Mouse (Mus musculus): Measurements from ENCODE around the gene Csmd2. TPM values are rescaled to one million over a fixed set of nuclear protein-coding genes. Genes with fewer than 3 reads are reported as not detected.

Gene Csmd2
- polyA plus RNA-seq, 1 experiment from 2014 or later, result 2.4 TPM

DNA sequence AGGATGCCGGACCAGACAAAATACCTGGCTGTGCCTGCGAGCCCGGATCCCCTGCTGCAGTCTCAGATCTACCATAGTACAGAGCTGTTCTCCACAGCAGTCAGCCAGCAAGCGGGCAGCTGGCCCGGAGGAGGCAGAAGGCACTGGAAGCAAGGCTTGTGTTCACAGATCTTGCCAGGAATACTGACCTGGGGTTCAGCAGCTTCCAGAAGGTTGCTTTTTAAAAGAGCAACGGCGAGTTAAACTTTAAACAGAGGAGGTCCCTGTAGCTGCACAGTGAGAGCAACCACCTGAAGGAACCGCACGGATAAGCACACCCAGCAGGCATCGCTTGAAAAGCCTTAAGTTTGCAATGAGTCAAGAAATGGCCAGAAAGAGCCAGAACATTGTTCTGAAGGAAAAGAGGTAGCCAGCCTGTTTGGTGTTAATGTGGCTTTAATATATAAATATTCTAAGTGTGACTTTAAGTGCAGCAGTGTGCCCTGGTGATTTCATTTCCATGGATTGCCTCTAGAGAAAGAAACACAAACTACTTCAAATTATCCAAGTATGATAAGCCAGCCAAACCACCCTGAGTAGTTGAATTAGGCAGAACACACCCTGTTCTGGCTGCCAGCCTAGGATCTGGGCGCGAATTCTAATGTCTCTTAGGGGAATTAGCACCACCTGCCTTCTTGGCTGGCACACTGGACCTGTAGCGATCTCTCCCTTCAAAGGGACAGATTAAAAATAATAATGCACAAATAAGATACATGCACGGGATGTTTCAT, 439.8 kb downstream of the Csmd2 start:
- H3K36me3 ChIP-seq, result no peaks in the 10 kb centered on the region
- H3K27me3 ChIP-seq (ENCODE audit: insufficient read depth, poor library complexity, severe bottlenecking), result peaks cover 4% of the 10 kb centered on the region; the same call in 1 of the 2 replicates
- peaks cover 40% of the 10 kb centered on the region for H3K4me1 ChIP-seq (replicated peaks)
- H3K9me3 ChIP-seq, result no peaks in the 10 kb centered on the region
- H3K4me3 ChIP-seq, result no peak overlapping the region
- H3K27ac ChIP-seq, result no peak overlapping the region
- 95% methylated on average over 14 of the region's 14 CpGs for WGBS
- DNase-seq (ENCODE audit: low spot score), result no peak

- no peak overlapping the region for H3K4me3 ChIP-seq
- H3K4me1 ChIP-seq (replicated peaks), result peaks cover 31% of the 10 kb centered on the region
- H3K27me3 ChIP-seq (ENCODE audit: insufficient read depth, poor library complexity, severe bottlenecking), result peaks cover 4% of the 10 kb centered on the region; the same call in 1 of the 2 replicates
- WGBS, result 62% methylated on average over 18 of the region's 18 CpGs
- H3K36me3 ChIP-seq, result no peaks in the 10 kb centered on the region
- no peaks in the 10 kb centered on the region for H3K9me3 ChIP-seq
- DNase-seq (ENCODE audit: low spot score), result peak; percentile 45
- H3K27ac ChIP-seq, result peak overlapping the region; percentile 73
Measured at GRCm38 (mm10) chr4:128428303-128429107, 440.8 kb downstream of the Csmd2 start.

GRCm38 (mm10) chr4:128429591-128429990, 441.9 kb downstream of the Csmd2 start:
- Histone ChIP-seq H3K4me1 (replicated peaks) (peaks cover 22% of the 10 kb centered on the region), H3K27me3 (ENCODE audit: insufficient read depth, poor library complexity, severe bottlenecking) (peaks cover 4% of the 10 kb centered on the region; the same call in 1 of the 2 replicates), H3K9me3 (no peaks in the 10 kb centered on the region), H3K27ac (0 out of 2 replicates have a peak overlapping the region, but pooled peaks have one; percentile 20), H3K4me3 (no peak overlapping the region), H3K36me3 (no peaks in the 10 kb centered on the region)
- 82% methylated on average over 8 of the region's 8 CpGs for WGBS
- no peak for DNase-seq (ENCODE audit: low spot score)

- WGBS, result 87% methylated on average over 6 of the region's 6 CpGs
- no peaks in the 10 kb centered on the region for H3K27me3 ChIP-seq (ENCODE audit: insufficient read depth, poor library complexity, severe bottlenecking)
Measured at GRCm38 (mm10) chr4:128440550-128440949, 452.9 kb downstream of the Csmd2 start.

GRCm38 (mm10) chr4:128441228-128441627, 453.6 kb downstream of the Csmd2 start:
- peaks cover 16% of the 10 kb centered on the region for H3K4me1 ChIP-seq (replicated peaks)
- WGBS, result 90% methylated on average over 2 of the region's 2 CpGs
- no peak overlapping the region for H3K4me3 ChIP-seq

More at GRCm38 (mm10) chr4:128440550-128440949, 452.9 kb downstream of the Csmd2 start:
- no peak for DNase-seq (ENCODE audit: low spot score)
- Histone ChIP-seq H3K36me3 (no peaks in the 10 kb centered on the region), H3K9me3 (no peaks in the 10 kb centered on the region), H3K27ac (no peak overlapping the region), H3K4me3 (no peak overlapping the region), H3K4me1 (replicated peaks) (peaks cover 13% of the 10 kb centered on the region)

GRCm38 (mm10) chr4:128442791-128443190, 455.1 kb downstream of the Csmd2 start:
- DNase-seq (ENCODE audit: low spot score), result no peak
- H3K36me3 ChIP-seq, result no peaks in the 10 kb centered on the region
- no peaks in the 10 kb centered on the region for H3K27me3 ChIP-seq (ENCODE audit: insufficient read depth, poor library complexity, severe bottlenecking)
- no peak overlapping the region for H3K27ac ChIP-seq
- no peak overlapping the region for H3K4me3 ChIP-seq
- no peaks in the 10 kb centered on the region for H3K9me3 ChIP-seq
- H3K4me1 ChIP-seq (replicated peaks), result peaks cover 16% of the 10 kb centered on the region
- WGBS, result 86% methylated on average over 8 of the region's 8 CpGs

More at GRCm38 (mm10) chr4:128441228-128441627, 453.6 kb downstream of the Csmd2 start:
- H3K9me3 ChIP-seq, result no peaks in the 10 kb centered on the region
- no peak for DNase-seq (ENCODE audit: low spot score)
- H3K36me3 ChIP-seq, result no peaks in the 10 kb centered on the region
- no peak overlapping the region for H3K27ac ChIP-seq
- H3K27me3 ChIP-seq (ENCODE audit: insufficient read depth, poor library complexity, severe bottlenecking), result no peaks in the 10 kb centered on the region

DNA sequence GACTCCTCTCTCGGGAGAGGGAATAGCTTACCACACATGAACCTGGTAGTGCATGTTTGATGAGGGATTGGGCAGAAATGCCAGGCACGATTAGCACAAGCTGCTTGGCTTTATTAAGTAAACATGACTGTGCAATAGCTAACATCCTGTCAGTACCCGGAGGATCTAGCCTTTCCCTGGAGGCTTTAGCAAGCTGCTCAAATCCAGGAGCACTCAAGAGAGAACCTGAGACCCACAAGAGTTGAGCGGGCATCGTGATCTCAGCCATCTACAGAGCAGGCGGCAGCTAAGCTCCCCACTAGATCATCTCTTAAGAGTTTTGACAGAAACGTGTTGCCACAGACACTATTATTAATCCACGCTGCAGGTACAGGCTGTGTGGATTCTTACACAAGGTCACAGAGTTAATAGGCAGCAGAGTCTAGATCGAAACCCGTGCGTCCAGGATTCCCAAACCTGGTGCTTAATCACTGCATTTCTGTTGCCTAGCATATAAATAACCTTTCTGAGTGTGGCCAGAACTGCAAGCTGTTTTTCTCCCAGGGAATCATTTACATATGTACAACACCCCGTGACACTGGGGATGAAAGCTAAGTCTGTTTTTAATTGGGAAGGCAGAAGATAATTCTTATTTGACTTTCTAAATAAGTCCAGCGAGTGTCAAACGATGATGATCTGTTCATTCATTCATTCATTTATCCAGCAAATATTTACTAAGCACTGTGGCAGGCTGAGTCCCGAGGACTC, 458.0 kb downstream of the Csmd2 start:
- WGBS, result 75% methylated on average over 15 of the region's 15 CpGs
- H3K9me3 ChIP-seq, result no peaks in the 10 kb centered on the region
- H3K36me3 ChIP-seq, result no peaks in the 10 kb centered on the region
- no peak for DNase-seq (ENCODE audit: low spot score)
- no peaks in the 10 kb centered on the region for H3K27me3 ChIP-seq (ENCODE audit: insufficient read depth, poor library complexity, severe bottlenecking)
- no peak overlapping the region for H3K4me3 ChIP-seq
- no peak overlapping the region for H3K27ac ChIP-seq
- peaks cover 21% of the 10 kb centered on the region for H3K4me1 ChIP-seq (replicated peaks)

DNA sequence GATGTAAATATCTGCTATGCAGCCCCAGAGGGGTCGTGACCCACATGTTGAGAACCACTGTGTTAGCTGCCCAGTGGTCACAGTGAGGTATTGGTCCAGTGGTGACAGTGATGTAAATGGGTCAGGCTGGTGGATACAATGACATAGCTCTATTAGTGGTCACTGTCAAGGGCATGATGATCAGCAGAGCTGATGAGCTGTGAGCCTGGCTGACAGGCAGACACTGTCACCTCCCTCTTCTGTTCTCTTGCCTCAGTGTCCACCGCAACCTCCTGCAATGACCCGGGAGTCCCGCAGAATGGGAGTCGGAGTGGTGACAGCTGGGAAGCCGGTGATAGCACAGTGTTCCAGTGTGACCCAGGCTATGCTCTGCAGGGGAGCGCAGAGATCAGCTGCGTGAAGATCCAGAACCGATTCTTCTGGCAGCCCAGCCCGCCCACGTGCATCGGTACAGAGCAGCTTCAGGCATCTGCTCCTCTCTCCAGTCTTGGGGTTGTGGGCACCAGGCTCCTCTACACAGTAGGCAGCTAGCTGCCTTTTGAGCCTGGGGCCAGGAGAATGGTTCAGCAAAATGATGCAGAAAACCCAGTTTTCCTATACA, 461.3 kb downstream of the Csmd2 start:
- no peaks in the 10 kb centered on the region for H3K27me3 ChIP-seq (ENCODE audit: insufficient read depth, poor library complexity, severe bottlenecking)
- no peak for DNase-seq (ENCODE audit: low spot score)
- H3K27ac ChIP-seq, result peak overlapping the region; percentile 23; the same call in 1 of the 2 replicates
- no peaks in the 10 kb centered on the region for H3K36me3 ChIP-seq
- H3K4me3 ChIP-seq, result no peak overlapping the region
- H3K4me1 ChIP-seq (replicated peaks), result peaks cover 21% of the 10 kb centered on the region
- H3K9me3 ChIP-seq, result no peaks in the 10 kb centered on the region
- 84% methylated on average over 12 of the region's 12 CpGs for WGBS

- Histone ChIP-seq H3K36me3 (no peaks in the 10 kb centered on the region), H3K4me3 (no peak overlapping the region), H3K9me3 (no peaks in the 10 kb centered on the region), H3K27me3 (ENCODE audit: insufficient read depth, poor library complexity, severe bottlenecking) (no peaks in the 10 kb centered on the region), H3K27ac (no peak overlapping the region), H3K4me1 (replicated peaks) (peaks cover 18% of the 10 kb centered on the region)
- no peak for DNase-seq (ENCODE audit: low spot score)
- 93% methylated on average over 8 of the region's 8 CpGs for WGBS
Measured at GRCm38 (mm10) chr4:128450137-128450536, 462.5 kb downstream of the Csmd2 start.

- H3K4me3 ChIP-seq, result no peak overlapping the region
- H3K27me3 ChIP-seq (ENCODE audit: insufficient read depth, poor library complexity, severe bottlenecking), result no peaks in the 10 kb centered on the region
- no peaks in the 10 kb centered on the region for H3K36me3 ChIP-seq
- peaks cover 12% of the 10 kb centered on the region; the same call in 1 of the 2 replicates for H3K4me1 ChIP-seq (replicated peaks)
- H3K9me3 ChIP-seq, result no peaks in the 10 kb centered on the region
- DNase-seq (ENCODE audit: low spot score), result no peak
- H3K27ac ChIP-seq, result peak overlapping the region; percentile 23
- WGBS, result 71% methylated on average over 8 of the region's 8 CpGs
Measured at GRCm38 (mm10) chr4:128450974-128451373, 463.3 kb downstream of the Csmd2 start.

- H3K9me3 ChIP-seq, result no peaks in the 10 kb centered on the region
- WGBS, result 82% methylated on average over 3 of the region's 3 CpGs
- peaks cover 12% of the 10 kb centered on the region; the same call in 1 of the 2 replicates for H3K4me1 ChIP-seq (replicated peaks)
- H3K36me3 ChIP-seq, result no peaks in the 10 kb centered on the region
- no peak overlapping the region for H3K4me3 ChIP-seq
- no peak for DNase-seq (ENCODE audit: low spot score)
- no peak overlapping the region for H3K27ac ChIP-seq
- no peaks in the 10 kb centered on the region for H3K27me3 ChIP-seq (ENCODE audit: insufficient read depth, poor library complexity, severe bottlenecking)
Measured at GRCm38 (mm10) chr4:128451383-128451794, 463.7 kb downstream of the Csmd2 start.

- Histone ChIP-seq H3K36me3 (no peaks in the 10 kb centered on the region; the same call in 1 of the 2 replicates), H3K4me1 (replicated peaks) (no peaks in the 10 kb centered on the region), H3K27me3 (ENCODE audit: insufficient read depth, poor library complexity, severe bottlenecking) (no peaks in the 10 kb centered on the region), H3K9me3 (no peaks in the 10 kb centered on the region), H3K27ac (no peak overlapping the region), H3K4me3 (no peak overlapping the region)
- no peak for DNase-seq (ENCODE audit: low spot score)
- 87% methylated on average over 5 of the region's 5 CpGs for WGBS
Measured at GRCm38 (mm10) chr4:128466708-128467107, 479.1 kb downstream of the Csmd2 start.

Measured in hindbrain, embryonic 10.5 days (tissue).